Mouse (Mus musculus): ENCODE results near the gene Cstf2t. TPM values are rescaled to one million over a fixed set of nuclear protein-coding genes. Genes with fewer than 3 reads are reported as not detected.

Gene Cstf2t
- 10 to 100 TPM; 17.9 to 20.3 TPM for total RNA-seq (2021)
- long read RNA-seq, experiment 1, full-length matches to known transcripts = 36 of 36 reads
- long read RNA-seq, experiment 1, partial matches to known transcripts = 0 of 36 reads
- long read RNA-seq, experiment 1, other reads (novel, unspliced or antisense) = 0 of 36 reads
- long read RNA-seq, experiment 2, full-length matches to known transcripts = 39 of 39 reads
- long read RNA-seq, experiment 2, partial matches to known transcripts = 0 of 39 reads
- long read RNA-seq, experiment 2, other reads (novel, unspliced or antisense) = 0 of 39 reads

DNA sequence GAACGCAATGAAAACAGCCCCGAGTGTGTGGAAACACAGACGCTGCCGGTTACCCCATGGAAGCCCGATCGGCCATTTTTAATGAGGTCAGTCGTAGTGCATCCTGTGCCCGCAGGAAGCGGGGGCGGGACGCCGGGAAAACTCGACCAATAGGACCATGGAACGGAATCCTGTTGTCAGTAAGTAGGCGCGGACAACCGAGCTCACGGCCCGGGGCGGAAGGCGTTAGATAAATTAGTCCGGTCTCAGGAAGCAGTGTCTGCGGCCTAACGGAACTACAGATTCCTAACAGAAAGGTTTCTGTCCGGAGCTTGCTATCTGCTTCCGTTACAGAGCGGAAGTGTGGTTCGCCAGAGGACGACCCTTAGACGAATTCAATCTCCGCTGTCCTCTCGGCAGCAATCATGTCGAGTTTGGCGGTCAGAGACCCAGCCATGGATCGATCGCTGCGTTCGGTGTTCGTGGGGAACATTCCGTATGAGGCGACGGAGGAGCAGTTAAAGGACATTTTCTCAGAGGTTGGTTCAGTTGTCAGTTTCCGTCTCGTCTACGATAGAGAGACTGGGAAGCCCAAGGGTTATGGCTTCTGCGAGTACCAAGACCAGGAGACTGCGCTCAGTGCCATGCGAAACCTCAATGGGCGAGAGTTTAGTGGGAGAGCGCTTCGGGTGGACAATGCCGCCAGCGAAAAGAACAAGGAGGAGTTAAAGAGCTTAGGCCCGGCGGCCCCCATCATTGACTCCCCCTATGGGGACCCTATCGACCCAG is at the start of gene Cstf2t:
Gene Cstf2t (plus strand): TSS at position 176 of the 768 bp plus-strand sequence.
- DNase-seq (ENCODE audit: low spot score) = peak; percentile 100

- no peak for DNase-seq (ENCODE audit: low spot score)
These were observed 43.7 kb upstream of the Cstf2t start for GRCm38 (mm10) chr19:31038951-31039350.

DNA sequence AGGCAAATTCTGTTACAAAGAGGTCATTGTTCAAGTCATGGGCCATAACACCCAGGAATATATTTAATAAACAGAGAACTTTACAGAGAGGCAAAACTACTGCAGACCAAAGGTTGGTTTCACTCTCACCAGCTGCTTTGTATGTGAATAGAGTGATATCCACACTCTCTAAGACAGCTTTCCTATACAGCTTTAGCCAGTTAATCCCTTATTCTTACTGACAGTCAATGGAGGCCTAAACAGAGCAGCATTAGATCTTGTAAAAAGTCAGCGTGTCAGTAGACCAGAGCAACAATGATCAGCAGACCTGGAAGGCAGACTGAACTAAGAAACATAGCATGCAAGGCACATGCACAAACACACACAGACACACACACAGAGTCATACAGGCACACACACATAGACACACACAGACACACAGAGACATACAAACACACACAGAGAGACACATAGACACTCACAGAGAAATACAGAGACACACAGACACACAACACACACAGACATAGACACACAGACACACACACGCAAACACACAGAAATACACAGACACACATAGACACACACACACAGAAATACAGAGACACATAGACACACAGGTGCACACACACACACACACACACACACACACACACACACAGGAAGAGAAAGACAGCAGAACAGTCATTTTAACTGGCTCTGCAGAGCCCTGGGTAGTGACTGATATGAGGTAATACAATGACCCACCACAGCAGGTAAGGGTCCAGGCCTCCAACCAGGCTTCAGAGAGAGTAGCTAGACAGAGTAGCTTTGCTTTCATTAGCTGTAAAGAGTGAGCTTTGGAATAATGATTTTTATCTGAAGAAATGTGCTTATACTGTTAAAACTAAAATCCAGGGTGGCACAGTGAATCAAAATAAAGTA is 41.4 kb upstream of the Cstf2t start:
- DNase-seq (ENCODE audit: low spot score) = no peak

- no peak for DNase-seq (ENCODE audit: low spot score)
These were observed 36.0 kb upstream of the Cstf2t start for GRCm38 (mm10) chr19:31046601-31047000.

DNA sequence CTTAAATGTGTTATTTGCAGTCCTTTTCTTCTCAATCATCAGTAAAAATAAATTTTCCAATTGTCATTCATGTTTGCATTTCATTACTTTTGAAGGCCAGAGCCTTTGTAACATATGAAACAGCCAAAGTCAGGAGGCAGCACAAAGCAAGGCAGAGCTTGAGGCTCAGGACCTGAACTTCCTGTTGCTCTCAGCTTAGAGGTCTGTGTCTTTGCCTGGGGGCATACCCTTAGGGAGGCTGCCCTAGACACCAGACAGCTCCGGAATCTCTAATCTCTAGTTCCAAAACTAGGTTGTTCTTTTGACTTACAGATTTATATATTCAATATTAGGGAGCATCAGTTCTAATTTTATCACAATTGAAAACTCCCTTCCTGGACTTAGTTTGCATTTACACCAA is 17.9 kb upstream of the Cstf2t start:
- DNase-seq (ENCODE audit: low spot score) = no peak

GRCm38 (mm10) chr19:31065206-31065781 is 17.3 kb upstream of the Cstf2t start:
- no peak for DNase-seq (ENCODE audit: low spot score)

GRCm38 (mm10) chr19:31073959-31074716 is 8.5 kb upstream of the Cstf2t start:
- no peak for DNase-seq (ENCODE audit: low spot score)

DNA sequence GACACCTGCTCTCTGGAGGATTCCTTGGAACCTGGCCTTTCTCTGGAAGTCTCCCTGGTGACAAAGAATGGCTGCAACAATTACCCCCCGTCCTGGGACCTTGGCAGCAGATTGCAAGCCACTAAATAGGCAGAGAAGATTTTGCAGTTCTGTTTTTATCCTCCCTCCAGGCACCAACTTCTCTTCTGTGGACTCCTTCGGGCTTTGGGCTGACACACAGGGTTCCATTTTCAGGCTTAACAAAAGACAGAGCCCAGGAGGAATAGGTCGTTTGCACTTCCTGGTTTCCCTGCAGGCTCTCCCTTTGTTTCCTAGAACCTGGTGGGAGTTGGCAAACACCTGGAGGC is 7.9 kb upstream of the Cstf2t start:
- DNase-seq (ENCODE audit: low spot score) = no peak

DNA sequence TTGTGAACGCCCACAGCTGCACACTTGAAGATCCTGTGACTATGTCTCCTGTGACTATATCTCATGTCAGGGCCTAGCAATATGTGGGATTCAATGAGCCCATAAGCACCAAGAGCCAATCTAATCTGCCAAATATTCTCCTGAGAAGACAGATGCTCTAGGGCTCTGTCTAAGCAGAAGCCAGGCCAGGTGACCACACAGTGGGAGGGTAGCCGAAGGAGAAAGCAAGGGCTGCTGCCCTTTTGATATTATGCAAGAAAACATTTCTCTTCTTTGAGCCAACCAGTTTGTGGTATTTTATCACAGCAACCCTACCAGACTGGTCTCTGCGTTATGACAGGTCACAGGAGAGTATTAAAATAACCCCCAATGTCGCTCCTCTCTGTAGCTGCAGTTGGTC is 6.5 kb upstream of the Cstf2t start:
- no peak for DNase-seq (ENCODE audit: low spot score)

- no peak for DNase-seq (ENCODE audit: low spot score)
These were observed 4.4 kb upstream of the Cstf2t start for GRCm38 (mm10) chr19:31078241-31078640.

DNA sequence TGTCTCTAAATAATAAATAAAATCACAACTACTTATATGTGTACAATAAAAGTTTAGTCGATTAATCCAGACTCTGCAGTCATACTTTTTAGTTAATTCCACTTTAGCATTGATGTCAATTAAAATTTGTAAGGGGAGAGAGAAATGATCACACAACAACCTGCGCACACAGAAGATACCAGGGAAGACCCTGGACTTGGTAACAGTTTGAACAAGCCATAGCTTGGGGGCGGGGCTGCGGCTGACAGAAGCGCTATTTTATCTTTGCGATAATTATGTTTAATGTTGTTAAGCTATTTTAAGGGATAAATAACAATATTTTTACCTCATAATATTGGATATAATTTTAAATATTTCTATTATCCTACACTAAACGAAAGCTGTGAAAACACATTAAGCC is 411 bp upstream of the Cstf2t start:
- no peak for DNase-seq (ENCODE audit: low spot score)

- no peak for DNase-seq (ENCODE audit: low spot score)
These were observed 1.1 kb downstream of the Cstf2t start for GRCm38 (mm10) chr19:31083761-31084160.

DNA sequence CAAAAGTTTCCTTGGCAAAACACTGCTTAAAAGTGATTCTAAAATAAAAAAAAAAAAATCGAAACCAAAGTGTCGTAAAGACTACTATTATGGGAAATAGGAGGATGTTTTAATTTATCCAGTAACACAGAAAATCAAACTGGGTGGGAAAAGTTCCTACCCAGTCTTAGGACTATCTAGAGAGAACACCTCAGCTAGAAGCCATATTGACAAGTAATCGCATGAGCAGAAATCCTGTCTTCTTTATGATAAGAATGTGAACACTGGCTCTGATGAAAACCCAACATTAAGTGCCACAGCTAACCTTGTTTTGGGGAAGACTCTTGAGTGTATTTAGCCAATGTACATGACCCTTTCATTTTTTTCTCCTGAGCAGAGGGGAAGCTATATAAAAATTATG is 15.2 kb downstream of the Cstf2t start:
- no peak for DNase-seq (ENCODE audit: low spot score)

DNA sequence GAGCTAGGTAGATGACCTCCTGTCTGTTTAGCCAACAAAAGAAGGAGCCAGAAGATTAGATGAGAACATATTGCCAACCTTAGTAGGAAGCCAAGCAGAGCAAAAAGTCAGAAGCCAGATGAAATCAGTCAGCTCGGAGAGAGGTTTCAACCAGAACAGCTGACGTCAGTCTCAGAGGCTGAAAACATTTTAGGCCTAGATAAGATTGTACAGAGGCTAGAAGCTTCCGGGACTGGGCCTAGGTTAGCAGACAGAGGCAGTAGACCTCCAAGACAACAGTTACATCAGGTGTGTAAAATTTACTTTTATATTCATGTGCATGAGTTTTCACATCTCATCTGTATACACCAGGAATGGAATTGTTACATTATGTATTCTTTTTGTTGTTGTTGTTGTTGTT is 16.7 kb downstream of the Cstf2t start:
- no peak for DNase-seq (ENCODE audit: low spot score)

DNA sequence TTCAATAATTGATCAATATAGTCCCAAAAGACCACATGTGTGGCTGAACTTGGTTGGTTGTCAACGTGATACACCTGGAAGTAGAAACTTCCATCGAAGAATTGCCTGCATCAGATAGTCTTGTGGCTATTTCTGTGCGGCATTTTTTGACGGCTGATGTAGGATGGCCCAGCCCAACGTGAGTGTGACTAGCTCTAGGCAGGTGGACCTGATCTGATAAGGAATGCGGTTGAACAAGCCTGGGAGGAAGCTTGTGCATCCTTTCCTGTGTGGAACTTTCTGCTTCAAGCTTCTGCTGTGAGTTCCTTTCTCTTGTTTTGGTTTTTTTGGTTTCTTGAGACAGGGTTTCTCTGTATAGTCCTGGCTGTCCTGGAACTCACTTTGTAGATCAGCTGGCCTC is 22.1 kb downstream of the Cstf2t start:
- DNase-seq (ENCODE audit: low spot score) = no peak

GRCm38 (mm10) chr19:31106036-31106435 is 23.4 kb downstream of the Cstf2t start:
- DNase-seq (ENCODE audit: low spot score) = no peak

GRCm38 (mm10) chr19:31106835-31107554 is 24.4 kb downstream of the Cstf2t start:
- no peak for DNase-seq (ENCODE audit: low spot score)

DNA sequence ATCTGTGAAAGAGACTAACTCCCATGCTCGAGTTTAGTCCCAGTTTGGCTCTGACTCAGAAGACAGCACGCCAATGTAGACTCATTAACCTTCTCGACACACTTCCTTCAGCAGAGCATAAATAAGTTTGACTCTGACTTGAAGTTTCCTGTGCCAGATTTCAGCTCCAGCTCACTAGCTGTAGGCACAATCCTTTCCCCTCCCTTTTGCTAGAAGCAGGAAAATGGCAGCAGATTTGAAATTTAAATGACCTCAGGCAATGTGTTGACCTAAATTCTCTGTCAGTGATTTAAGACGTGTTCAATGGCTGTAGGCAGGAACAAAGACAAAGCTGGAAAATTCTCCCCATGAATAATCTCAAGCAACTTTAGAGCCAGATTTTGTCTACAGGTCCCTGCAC is 32.1 kb downstream of the Cstf2t start:
- no peak for DNase-seq (ENCODE audit: low spot score)

DNA sequence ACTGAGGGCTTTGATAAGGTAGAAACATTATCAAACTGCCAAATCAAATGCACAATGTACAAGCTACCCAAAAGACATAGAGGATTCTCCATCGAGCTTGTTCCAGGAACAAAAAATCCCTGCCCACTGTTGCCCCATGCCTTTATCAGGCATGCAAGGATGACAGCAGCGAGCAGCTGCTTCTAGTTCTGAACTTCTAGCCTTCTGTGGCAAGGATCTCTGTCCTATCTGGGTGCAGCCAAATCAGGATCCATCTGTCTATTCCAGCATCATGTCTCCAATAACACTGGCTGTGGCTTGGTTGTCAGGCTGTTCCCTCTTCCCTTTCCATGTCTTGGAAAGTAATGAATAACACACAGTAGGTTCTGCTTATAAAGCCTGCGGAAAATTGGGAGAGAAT is 42.0 kb downstream of the Cstf2t start:
- DNase-seq (ENCODE audit: low spot score) = no peak

DNA sequence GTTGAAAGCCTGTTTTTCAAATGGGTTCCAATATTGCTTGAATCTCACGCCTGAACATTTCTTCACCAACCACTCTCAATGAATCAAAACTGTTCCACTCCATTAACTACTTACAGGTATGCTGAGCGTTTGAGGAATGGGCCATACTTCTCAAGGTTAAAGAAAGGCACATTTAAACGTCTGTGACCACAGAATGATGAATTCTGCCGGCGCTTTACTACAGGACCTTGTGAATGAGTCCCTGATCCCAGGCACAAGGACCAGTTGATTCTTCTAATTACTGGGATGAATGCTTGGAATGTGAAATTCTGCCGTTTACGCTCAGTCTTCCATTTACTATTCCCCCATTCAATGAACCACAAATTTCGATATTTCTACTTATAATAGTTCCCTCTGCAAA is 50.0 kb downstream of the Cstf2t start:
- no peak for DNase-seq (ENCODE audit: low spot score)

Data from gastrocnemius, adult 18-20 months (tissue).